Mouse (Mus musculus) cerebellum, adult 2 months (tissue): ENCODE data around the gene Eif3g. TPM values are rescaled to one million over a fixed set of nuclear protein-coding genes. Genes with fewer than 3 reads are reported as not detected.
A peak's percentile ranks its signal among the peaks of the same experiment; 100 is the strongest.

Experiments used
- DNase-seq, 2 experiments: peaks; one replicate each; pipeline ENCODE4 v3.0.0; 2021
- H3K27ac ChIP-seq: fragments of 200-500 bp; 2 replicates; pipeline ENCODE4 v1.5.1; 2012; ENCODE audit warnings: low read length, control low read depth, inconsistent platforms; ENCODE audit not compliant: insufficient read depth
- H3K27me3 ChIP-seq: fragments of 200-500 bp; 2 replicates; pipeline ENCODE4 v1.6.1; 2012; ENCODE audit warnings: inconsistent platforms, mild to moderate bottlenecking, low read length, moderate library complexity; ENCODE audit not compliant: control insufficient read depth, insufficient read depth
- H3K4me1 ChIP-seq: fragments of 200-500 bp; 2 replicates; pipeline ENCODE4 v1.6.1; 2011; ENCODE audit warnings: low read length; ENCODE audit not compliant: control insufficient read depth, insufficient read depth
- H3K4me3 ChIP-seq: fragments of 200-500 bp; replicated peaks from 2 replicates; pipeline ENCODE3; 2011; ENCODE audit warnings: mild to moderate bottlenecking, low read depth, low read length, control low read depth; ENCODE audit not compliant: insufficient read depth
- CTCF ChIP-seq: fragments of 200-500 bp; IDR thresholded peaks from 2 replicates; pipeline ENCODE4 v1.5.1; 2011; ENCODE audit warnings: low read depth, mild to moderate bottlenecking, control low read depth, low read length, moderate library complexity, borderline replicate concordance; ENCODE audit not compliant: insufficient read depth
- POLR2A ChIP-seq: fragments of 200-500 bp; IDR thresholded peaks from 2 replicates; pipeline ENCODE4 v1.6.1; 2011; ENCODE audit warnings: low read length, control low read depth, borderline replicate concordance; ENCODE audit not compliant: insufficient read depth
- WGBS: fragments of 180-500 bp; shearing (Covaris S2); methylation state at CpG from one replicate; pipeline ENCODE4 v1.1.7; 2018; 5-methylcytosine and 5-hydroxymethylcytosine counted together
- polyA plus RNA-seq: library from polyadenylated mRNA; depleted of rRNA; stranded (reverse); fragments of >200 nt; gene quantifications from 2 replicates; pipeline ENCODE4 v1.2.3, GENCODE M21; 2012

Gene Eif3g
- polyA plus RNA-seq, 1 experiment = 129 TPM

- Histone ChIP-seq H3K4me3 (no peak overlapping the region), H3K27ac (no peak overlapping the region), H3K4me1 (0 out of 2 replicates have a peak, but pooled peaks cover 2% of the 10 kb centered on the region), H3K27me3 (no peaks in the 10 kb centered on the region)
- peak in 1 of 2 experiments; percentile 34 for DNase-seq
- TF ChIP-seq POLR2A (no peak), CTCF (no peak)
- 58% methylated on average over 8 of the region's 9 CpGs for WGBS
These were observed 21.9 kb downstream of the Eif3g start for GRCm38 (mm10) chr9:20876318-20877117.

GRCm38 (mm10) chr9:20875021-20875790 lies 23.2 kb downstream of the Eif3g start:
- Histone ChIP-seq H3K4me1 (0 out of 2 replicates have a peak, but pooled peaks cover 2% of the 10 kb centered on the region), H3K27ac (no peak overlapping the region), H3K27me3 (no peaks in the 10 kb centered on the region), H3K4me3 (no peak overlapping the region)
- 57% methylated on average over 23 of the region's 23 CpGs for WGBS
- TF ChIP-seq CTCF = no peak
- TF ChIP-seq POLR2A = no peak
- peak in 1 of 2 experiments; percentile 23 for DNase-seq

GRCm38 (mm10) chr9:20873521-20873920 lies 24.9 kb downstream of the Eif3g start:
- no peaks in the 10 kb centered on the region for H3K4me1 ChIP-seq
- H3K27me3 ChIP-seq = no peaks in the 10 kb centered on the region
- WGBS = 89% methylated on average over 12 of the region's 12 CpGs
- no peak overlapping the region for H3K27ac ChIP-seq
- no peak for DNase-seq
- H3K4me3 ChIP-seq = no peak overlapping the region
- TF ChIP-seq POLR2A = no peak
- no peak for TF ChIP-seq CTCF

GRCm38 (mm10) chr9:20872991-20873390 lies 25.4 kb downstream of the Eif3g start:
- 86% methylated on average over 10 of the region's 10 CpGs for WGBS
- no peak for DNase-seq
- H3K27ac ChIP-seq = no peak overlapping the region
- TF ChIP-seq POLR2A (no peak), CTCF (no peak)
- no peak overlapping the region for H3K4me3 ChIP-seq
- H3K4me1 ChIP-seq = no peaks in the 10 kb centered on the region
- H3K27me3 ChIP-seq = no peaks in the 10 kb centered on the region

- H3K4me3 ChIP-seq = no peak overlapping the region
- no peak for TF ChIP-seq POLR2A
- no peaks in the 10 kb centered on the region for H3K27me3 ChIP-seq
- DNase-seq = no peak
- 67% methylated on average over 12 of the region's 12 CpGs for WGBS
- no peaks in the 10 kb centered on the region for H3K4me1 ChIP-seq
- H3K27ac ChIP-seq = no peak overlapping the region
These were observed 27.9 kb downstream of the Eif3g start for GRCm38 (mm10) chr9:20870211-20871173.

- TF ChIP-seq CTCF = no peak
- TF ChIP-seq POLR2A = no peak
- Histone ChIP-seq H3K27ac (no peak overlapping the region), H3K27me3 (no peaks in the 10 kb centered on the region), H3K4me3 (peak overlapping the region; percentile 60), H3K4me1 (no peaks in the 10 kb centered on the region)
- peak in 1 of 2 experiments; percentile 21 for DNase-seq
- WGBS = 8% methylated on average over 19 of the region's 19 CpGs
These were observed 29.2 kb downstream of the Eif3g start for GRCm38 (mm10) chr9:20869246-20869645.

- H3K4me3 ChIP-seq = peak within 1 kb of the TSS; percentile 60
- no peak for TF ChIP-seq CTCF
- peak; percentile 48; the same call in 1 of the 2 replicates for TF ChIP-seq POLR2A
- no peaks in the 10 kb centered on the region for H3K27me3 ChIP-seq
- WGBS = 5% methylated on average over 53 of the region's 53 CpGs
- DNase-seq = peak; percentile 73 to 75
- H3K27ac ChIP-seq = no peak within 1 kb of the TSS
- H3K4me1 ChIP-seq = no peaks in the 10 kb centered on the region
These were observed 29.9 kb downstream of the Eif3g start, which contains the start of gene A230050P20Rik for GRCm38 (mm10) chr9:20868448-20869001. Gene A230050P20Rik (plus strand): TSS chr9:20868642.
